Mouse (Mus musculus) stomach, postnatal 0 days (tissue): ENCODE measurements at regions not wholly inside any gene's neighbourhood (a gene's known extent, or its start where the extent isn't known, plus 50 kb on each side); places are given as distances from the start of the nearest gene placed in this dataset.

ENCODE experiments used
- CTCF ChIP-seq: IDR thresholded peaks from 2 replicates; pipeline ENCODE4 v1.5.1; 2016; ENCODE audit warnings: antibody characterized with exemption, low read depth, mild to moderate bottlenecking, moderate library complexity
- EP300 ChIP-seq: optimal IDR thresholded peaks from 2 replicates; pipeline ENCODE3; 2016; ENCODE audit warnings: antibody characterized with exemption

DNA sequence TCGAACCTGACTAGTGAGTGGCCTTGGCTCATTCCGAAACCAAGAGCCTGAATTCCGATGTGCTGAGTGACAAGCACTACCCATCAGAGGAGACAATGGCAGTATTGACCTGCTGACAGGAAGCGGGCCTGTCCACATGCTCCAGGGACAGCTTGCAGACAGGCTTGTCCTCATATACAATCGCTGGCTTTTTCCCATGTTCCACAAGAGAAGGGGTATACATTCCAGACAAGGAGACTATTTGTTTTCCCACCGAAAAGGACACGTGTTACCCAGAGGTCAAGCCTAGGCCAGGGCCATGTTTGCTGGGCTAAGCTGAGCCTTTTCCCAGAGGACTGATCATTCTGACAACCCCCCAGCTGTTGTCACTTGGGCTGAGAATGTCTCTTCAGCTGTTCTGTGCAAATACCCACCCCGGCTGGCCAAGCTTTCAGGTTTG is 77.5 kb upstream of the Spon1 start:
- no peak for TF ChIP-seq CTCF
- TF ChIP-seq EP300 = no peak
